ENCODE assay signal across 8 mouse cellular contexts in genomic region chr17:55957726-55958583, GRCm38 (mm10). TPM values are rescaled to one million over a fixed set of nuclear protein-coding genes. Genes with fewer than 3 reads are reported as not detected.
A peak's percentile ranks its signal among the peaks of the same experiment; 100 is the strongest.
DNase-seq lines count a peak whose midpoint lies in the region; ATAC-seq and TF ChIP-seq lines count a peak whose summit lies in the region.

No protein-coding gene starts in this region.

- TF ChIP-seq CTCF in intestine, postnatal 0 days (IDR thresholded peaks at IDR 0.05; ENCODE audit: low read depth), result no peak
- no peak for TF ChIP-seq CTCF in small intestine, adult 2 months (IDR thresholded peaks at IDR 0.05; ENCODE audit: extremely low read depth, insufficient read length, insufficient replicate concordance, low read depth, low read length)

- H3K4me3 ChIP-seq in neural tube, embryonic 11.5 days (ENCODE audit: low read depth, low read length), result peak overlapping the region; percentile 47
- H3K4me3 ChIP-seq in intestine, postnatal 0 days (ENCODE audit: low read depth, low read length), result no peak overlapping the region
- 0 out of 2 replicates have a peak overlapping the region, but pooled peaks have one; percentile 1 for H3K4me3 ChIP-seq in small intestine, adult 2 months (ENCODE audit: low read depth, low read length)

- H3K9ac ChIP-seq in neural tube, embryonic 11.5 days (ENCODE audit: low read length), result peak overlapping the region; percentile 55
- no peak overlapping the region; the same call in 1 of the 2 replicates for H3K9ac ChIP-seq in intestine, postnatal 0 days (ENCODE audit: low read depth, low read length)

- no peak for ATAC-seq in neural tube, embryonic 11.5 days (ENCODE audit: insufficient read depth, low FRiP score, low TSS enrichment)
- ATAC-seq in intestine, postnatal 0 days, result no peak

- H3K9me3 ChIP-seq in neural tube, embryonic 11.5 days (ENCODE audit: control insufficient read depth, low read length), result no peaks in the 10 kb centered on the region
- no peaks in the 10 kb centered on the region for H3K9me3 ChIP-seq in intestine, postnatal 0 days (ENCODE audit: control insufficient read depth)

- no peak for TF ChIP-seq POLR2A in small intestine, adult 2 months (IDR thresholded peaks at IDR 0.05; ENCODE audit: low read depth, low read length)

- no peaks in the 10 kb centered on the region; the same call in 1 of the 2 replicates for H3K36me3 ChIP-seq in neural tube, embryonic 11.5 days (ENCODE audit: control insufficient read depth, insufficient read depth, low read length)
- H3K36me3 ChIP-seq in intestine, postnatal 0 days (ENCODE audit: control insufficient read depth, insufficient read depth), result peaks cover 18% of the 10 kb centered on the region
- peaks cover 7% of the 10 kb centered on the region; the same call in 1 of the 2 replicates for H3K36me3 ChIP-seq in small intestine, adult 2 months (ENCODE audit: control insufficient read depth, insufficient read depth, low read length)

- DNase-seq in cerebellum, adult 11 months, result peak; percentile 34
- no peak for DNase-seq in cerebellum, postnatal 10 days
- no peak for DNase-seq in neural tube, embryonic 11.5 days (ENCODE audit: low spot score)
- DNase-seq in neural tube, embryonic 10.5 days (ENCODE audit: extremely low spot score, low spot score), result no peak
- DNase-seq in urinary bladder, postnatal 4 days (ENCODE audit: low spot score in 2 of 2), result no peak
- no peak for DNase-seq in embryo, embryonic 11 days

- no peaks in the 10 kb centered on the region for H3K27me3 ChIP-seq in neural tube, embryonic 11.5 days (ENCODE audit: control insufficient read depth, insufficient read depth, low read length)
- H3K27me3 ChIP-seq in intestine, postnatal 0 days (replicated peaks; ENCODE audit: control insufficient read depth, insufficient read depth, low read length), result 0 out of 2 replicates have a peak, but pooled peaks cover 10% of the 10 kb centered on the region
- no peaks in the 10 kb centered on the region for H3K27me3 ChIP-seq in small intestine, adult 2 months (ENCODE audit: control insufficient read depth, insufficient read depth, low read length)

- H3K27ac ChIP-seq in neural tube, embryonic 11.5 days (ENCODE audit: low read depth, low read length), result no peak overlapping the region
- H3K27ac ChIP-seq in intestine, postnatal 0 days (ENCODE audit: low read depth, low read length), result no peak overlapping the region
- H3K27ac ChIP-seq in small intestine, adult 2 months (ENCODE audit: insufficient read depth, low read depth, low read length), result peak overlapping the region; percentile 38; the same call in 1 of the 2 replicates

- 78% methylated on average over 13 of the region's 13 CpGs for WGBS in neural tube, embryonic 11.5 days
- WGBS in intestine, postnatal 0 days, result 65% methylated on average over 13 of the region's 13 CpGs
- WGBS in small intestine, adult 2 months, result 72% methylated on average over 13 of the region's 13 CpGs

- H3K4me2 ChIP-seq in neural tube, embryonic 11.5 days (ENCODE audit: low read depth), result peak overlapping the region; percentile 43
- H3K4me2 ChIP-seq in intestine, postnatal 0 days (replicated peaks; ENCODE audit: low read depth), result peak overlapping the region; percentile 57

- peaks cover 3% of the 10 kb centered on the region; the same call in 1 of the 2 replicates for H3K4me1 ChIP-seq in neural tube, embryonic 11.5 days (ENCODE audit: control insufficient read depth, insufficient read depth, low read length)
- 0 out of 2 replicates have a peak, but pooled peaks cover 2% of the 10 kb centered on the region for H3K4me1 ChIP-seq in intestine, postnatal 0 days (replicated peaks; ENCODE audit: control insufficient read depth, insufficient read depth, low read length)
- peaks cover 7% of the 10 kb centered on the region; the same call in 1 of the 2 replicates for H3K4me1 ChIP-seq in small intestine, adult 2 months (ENCODE audit: control insufficient read depth, insufficient read depth, insufficient read length, low read length)

RNA-seq across cellular contexts. Expression of gene Yju2, which starts 0.9 kb away (rescaled TPM):
- 19.2 and 25.1 TPM in 2 replicates for polyA plus RNA-seq in neural tube, embryonic 11.5 days (2014; fragmentation: Nextera tagmentation; extraction: Ambion mirVana)
- 10.2 and 10.9 TPM in 2 replicates for polyA plus RNA-seq in intestine, postnatal 0 days (2015; fragmentation: Nextera tagmentation; extraction: Ambion mirVana)
- polyA plus RNA-seq in small intestine, adult 2 months (2012; rRNA removed), result 3.4 and 7.9 TPM in 2 replicates

RNA-seq across cellular contexts. Expression of gene Ebi3, which starts 5.5 kb away (rescaled TPM):
- polyA plus RNA-seq in neural tube, embryonic 11.5 days (2014; fragmentation: Nextera tagmentation; extraction: Ambion mirVana), result 2.1 and 2.3 TPM in 2 replicates
- polyA plus RNA-seq in intestine, postnatal 0 days (2015; fragmentation: Nextera tagmentation; extraction: Ambion mirVana), result 1.5 and 1.6 TPM in 2 replicates
- polyA plus RNA-seq in small intestine, adult 2 months (2012; rRNA removed), result 4.9 and 7.5 TPM in 2 replicates

RNA-seq across cellular contexts. Expression of gene Zfp119b, which starts 8.7 kb away (rescaled TPM):
- 6.1 TPM in 2 replicates for polyA plus RNA-seq in neural tube, embryonic 11.5 days (2014; fragmentation: Nextera tagmentation; extraction: Ambion mirVana)
- polyA plus RNA-seq in intestine, postnatal 0 days (2015; fragmentation: Nextera tagmentation; extraction: Ambion mirVana), result 3.4 and 3.7 TPM in 2 replicates
- polyA plus RNA-seq in small intestine, adult 2 months (2012; rRNA removed), result 0.09 TPM in 1 of 2 replicates, not detected in the other

RNA-seq across cellular contexts. Expression of gene Shd, which starts 12.3 kb away (rescaled TPM):
- polyA plus RNA-seq in neural tube, embryonic 11.5 days (2014; fragmentation: Nextera tagmentation; extraction: Ambion mirVana), result 89.7 and 95.3 TPM in 2 replicates
- 2.7 and 2.9 TPM in 2 replicates for polyA plus RNA-seq in intestine, postnatal 0 days (2015; fragmentation: Nextera tagmentation; extraction: Ambion mirVana)
- polyA plus RNA-seq in small intestine, adult 2 months (2012; rRNA removed), result 1.1 and 3.4 TPM in 2 replicates

RNA-seq across cellular contexts. Expression of gene Fsd1, which starts 28.4 kb away (rescaled TPM):
- polyA plus RNA-seq in neural tube, embryonic 11.5 days (2014; fragmentation: Nextera tagmentation; extraction: Ambion mirVana), result 68.3 and 86.8 TPM in 2 replicates
- polyA plus RNA-seq in intestine, postnatal 0 days (2015; fragmentation: Nextera tagmentation; extraction: Ambion mirVana), result 3.6 and 4.2 TPM in 2 replicates
- polyA plus RNA-seq in small intestine, adult 2 months (2012; rRNA removed), result 0.83 and 3.2 TPM in 2 replicates
